Mouse (Mus musculus) heart, adult 2 months (tissue): ENCODE data around the gene Eapp.

Source experiments
- EP300 ChIP-seq: fragments of 200-500 bp; IDR thresholded peaks from 2 replicates; pipeline ENCODE4 v1.6.1; 2011; ENCODE audit warnings: low read depth, low read length, control low read depth; ENCODE audit not compliant: insufficient read depth
- POLR2A ChIP-seq: fragments of 200-500 bp; IDR thresholded peaks from 2 replicates; pipeline ENCODE4 v1.6.1; 2011; ENCODE audit warnings: mild to moderate bottlenecking, low read depth, low read length, control low read depth; ENCODE audit not compliant: insufficient read depth

DNA sequence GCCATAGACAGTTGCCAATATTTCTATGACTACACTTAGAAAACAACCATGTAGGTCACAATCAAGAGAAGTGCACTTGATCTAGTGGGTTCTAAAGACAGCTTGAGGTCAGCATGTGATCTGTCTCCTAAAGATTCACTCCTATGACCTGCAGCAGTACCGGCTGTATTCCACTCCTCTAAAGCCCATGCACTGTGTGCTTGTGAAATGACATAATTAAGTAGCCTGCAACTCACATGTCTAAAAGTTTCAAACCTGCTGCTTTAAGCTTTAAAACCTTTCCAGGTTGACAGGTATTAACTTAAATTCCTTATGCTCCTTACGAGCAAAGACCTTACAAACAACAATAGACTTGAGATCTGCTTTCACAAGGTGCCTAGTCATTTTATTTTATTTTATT, 38.5 kb downstream of the Eapp start:
- no peak for TF ChIP-seq POLR2A
- no peak for TF ChIP-seq EP300
